ENCODE assay signal across 8 mouse cellular contexts in genomic region chr3:89962059-89962750, GRCm38 (mm10). TPM values are rescaled to one million over a fixed set of nuclear protein-coding genes. Genes with fewer than 3 reads are reported as not detected.
A peak's percentile ranks its signal among the peaks of the same experiment; 100 is the strongest.
DNase-seq lines count a peak whose midpoint lies in the region; ATAC-seq lines count a peak whose summit lies in the region.

No protein-coding gene starts in this region.

- peak overlapping the region; percentile 97 for H3K4me2 ChIP-seq in intestine, embryonic 15.5 days (replicated peaks)

- H3K9me3 ChIP-seq in intestine, embryonic 15.5 days = no peaks in the 10 kb centered on the region

- 7% methylated on average over 14 of the region's 14 CpGs for WGBS in intestine, embryonic 15.5 days

- H3K9ac ChIP-seq in intestine, embryonic 15.5 days = peak overlapping the region; percentile 95

- no peak for ATAC-seq in intestine, embryonic 15.5 days
- no peak for ATAC-seq in granulocyte monocyte progenitor cell, adult 5-6 weeks (replicated peaks; ENCODE audit: poor library complexity, severe bottlenecking)

- peak; percentile 40 for DNase-seq in right cerebral cortex, postnatal 25 days
- DNase-seq in right cerebral cortex, postnatal 14 days = no peak
- peak; percentile 39 to 48 for DNase-seq in gastrocnemius, postnatal 4 days (ENCODE audit: low spot score in 2 of 2)
- DNase-seq in lung, postnatal 25 days (ENCODE audit: low spot score) = peak; percentile 13
- DNase-seq in urinary bladder, postnatal 25 days (ENCODE audit: low spot score) = peak; percentile 39

- H3K4me1 ChIP-seq in brown adipose tissue, adult 24 weeks (ENCODE audit: control insufficient read depth, insufficient read depth, insufficient read length, low read length) = 0 out of 2 replicates have a peak, but pooled peaks cover 2% of the 10 kb centered on the region
- peaks cover 28% of the 10 kb centered on the region for H3K4me1 ChIP-seq in intestine, embryonic 15.5 days (replicated peaks)

- peak overlapping the region; percentile 59 for H3K4me3 ChIP-seq in brown adipose tissue, adult 24 weeks (ENCODE audit: insufficient read depth, low read depth, low read length)
- H3K4me3 ChIP-seq in intestine, embryonic 15.5 days (replicated peaks) = peak overlapping the region; percentile 86

- no peaks in the 10 kb centered on the region for H3K27me3 ChIP-seq in intestine, embryonic 15.5 days (replicated peaks)

- peaks cover 5% of the 10 kb centered on the region for H3K36me3 ChIP-seq in intestine, embryonic 15.5 days

- H3K27ac ChIP-seq in brown adipose tissue, adult 24 weeks (replicated peaks; ENCODE audit: low read depth, low read length) = peak overlapping the region; percentile 84
- peak overlapping the region; percentile 95 for H3K27ac ChIP-seq in intestine, embryonic 15.5 days

RNA-seq across cellular contexts. Expression of gene Atp8b2, which starts 1.1 kb away (rescaled TPM):
- polyA plus RNA-seq in brown adipose tissue, adult 24 weeks (2012; ENCODE audit: insufficient read depth, insufficient read length, missing spikeins) = 8.4 and 10.2 TPM in 2 replicates
- total RNA-seq in gastrocnemius, postnatal 4 days (2021) = 10 to 100 TPM; 64.6 to 67.7 TPM
- polyA plus RNA-seq in intestine, embryonic 15.5 days (2015; fragmentation: Nextera tagmentation; extraction: Ambion mirVana) = 8.4 and 10.5 TPM in 2 replicates
- total RNA-seq in granulocyte monocyte progenitor cell, adult 5-6 weeks (2014; fragmentation: Nextera tagmentation) = 12.2 and 35.5 TPM in 2 replicates
- 29.3 and 31.4 TPM in 2 replicates for total RNA-seq in granulocyte monocyte progenitor cell, adult 5-6 weeks (2017)

RNA-seq across cellular contexts. Expression of gene Hax1, which starts 36.4 kb away (rescaled TPM):
- 79.2 and 79.9 TPM in 2 replicates for polyA plus RNA-seq in brown adipose tissue, adult 24 weeks (2012; ENCODE audit: insufficient read depth, insufficient read length, missing spikeins)
- 10 to 100 TPM; 57.0 to 57.6 TPM for total RNA-seq in gastrocnemius, postnatal 4 days (2021)
- polyA plus RNA-seq in intestine, embryonic 15.5 days (2015; fragmentation: Nextera tagmentation; extraction: Ambion mirVana) = 128 and 134 TPM in 2 replicates
- 117 and 123 TPM in 2 replicates for total RNA-seq in granulocyte monocyte progenitor cell, adult 5-6 weeks (2014; fragmentation: Nextera tagmentation)
- total RNA-seq in granulocyte monocyte progenitor cell, adult 5-6 weeks (2017) = 86.2 and 87.3 TPM in 2 replicates

RNA-seq across cellular contexts. Expression of gene Il6ra, which starts 49.2 kb away (rescaled TPM):
- polyA plus RNA-seq in brown adipose tissue, adult 24 weeks (2012; ENCODE audit: insufficient read depth, insufficient read length, missing spikeins) = 3.6 and 5.4 TPM in 2 replicates
- total RNA-seq in gastrocnemius, postnatal 4 days (2021) = 1 to 10 TPM; 3.8 to 4.2 TPM
- 2.3 and 2.8 TPM in 2 replicates for polyA plus RNA-seq in intestine, embryonic 15.5 days (2015; fragmentation: Nextera tagmentation; extraction: Ambion mirVana)
- 35.2 and 36.8 TPM in 2 replicates for total RNA-seq in granulocyte monocyte progenitor cell, adult 5-6 weeks (2014; fragmentation: Nextera tagmentation)
- total RNA-seq in granulocyte monocyte progenitor cell, adult 5-6 weeks (2017) = 14.7 and 20.8 TPM in 2 replicates
